Mouse (Mus musculus) cerebellum, adult 2 months (tissue): ENCODE measurements at regions not wholly inside any gene's neighbourhood (a gene's known extent, or its start where the extent isn't known, plus 50 kb on each side); places are given as distances from the start of the nearest gene placed in this dataset.

ENCODE experiments used
- CTCF ChIP-seq: fragments of 200-500 bp; IDR thresholded peaks from 2 replicates; pipeline ENCODE4 v1.5.1; 2011; ENCODE audit warnings: low read depth, mild to moderate bottlenecking, control low read depth, low read length, moderate library complexity, borderline replicate concordance; ENCODE audit not compliant: insufficient read depth
- POLR2A ChIP-seq: fragments of 200-500 bp; IDR thresholded peaks from 2 replicates; pipeline ENCODE4 v1.6.1; 2011; ENCODE audit warnings: low read length, control low read depth, borderline replicate concordance; ENCODE audit not compliant: insufficient read depth

DNA sequence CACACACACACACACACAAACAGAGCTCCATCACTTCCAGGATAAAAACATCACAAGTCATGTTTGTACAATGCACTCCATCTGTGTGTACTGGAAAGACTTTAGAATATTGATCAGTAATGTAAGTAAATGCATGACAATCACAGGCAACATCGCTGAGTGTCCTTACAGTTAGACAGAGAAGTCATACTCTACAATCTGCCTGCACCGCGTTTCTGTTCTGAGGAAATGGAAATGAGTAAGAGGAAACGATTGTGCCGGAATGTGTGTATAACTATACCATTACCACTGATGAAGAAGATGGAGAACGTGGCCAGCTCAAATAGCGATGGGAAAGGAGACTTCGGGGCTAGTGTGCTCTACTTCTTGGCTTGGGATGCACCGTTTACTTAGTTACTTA, 210.7 kb downstream of the Dusp6 start:
- no peak for TF ChIP-seq CTCF
- TF ChIP-seq POLR2A, result no peak
